Mouse (Mus musculus) hindbrain, embryonic 10.5 days (tissue): ENCODE results near the gene Larp1b. TPM values are rescaled to one million over a fixed set of nuclear protein-coding genes. Genes with fewer than 3 reads are reported as not detected.

Experiments
- DNase-seq: peaks from one replicate; pipeline ENCODE4 v3.0.0-alpha.2; 2017; ENCODE audit warnings: low spot score
- H3K27ac ChIP-seq: fragments of 300-500 bp; sonication (generic); 2 replicates; pipeline ENCODE4 v1.5.1; 2016; ENCODE audit warnings: mild to moderate bottlenecking, moderate library complexity
- H3K27me3 ChIP-seq: fragments of 300-500 bp; sonication (generic); 2 replicates; pipeline ENCODE4 v1.6.1; 2016; ENCODE audit warnings: mild to moderate bottlenecking; ENCODE audit not compliant: poor library complexity, insufficient read depth, severe bottlenecking
- H3K36me3 ChIP-seq: fragments of 300-500 bp; sonication (generic); 2 replicates; pipeline ENCODE4 v1.6.1; 2016; ENCODE audit warnings: mild to moderate bottlenecking, moderate library complexity
- H3K4me1 ChIP-seq: fragments of 300-500 bp; sonication (generic); replicated peaks from 2 replicates; pipeline ENCODE4 v1.6.1; 2016; ENCODE audit warnings: mild to moderate bottlenecking
- H3K4me3 ChIP-seq: fragments of 300-500 bp; sonication (generic); 2 replicates; pipeline ENCODE4 v1.5.1; 2016; ENCODE audit warnings: mild to moderate bottlenecking, moderate library complexity
- H3K9me3 ChIP-seq: fragments of 300-500 bp; sonication (generic); 2 replicates; pipeline ENCODE4 v1.6.1; 2016; ENCODE audit warnings: mild to moderate bottlenecking, moderate library complexity
- WGBS: fragments of 180-500 bp; shearing (Covaris S2); methylation state at CpG from one replicate; pipeline ENCODE4 v1.1.7; 2016; 5-methylcytosine and 5-hydroxymethylcytosine counted together
- polyA plus RNA-seq: library from polyadenylated mRNA; unstranded; fragments of >200 nt; fragmentation: Nextera tagmentation; extraction: Ambion mirVana; gene quantifications from 2 replicates; pipeline ENCODE4 v1.2.1, GENCODE M21; 2016

The Larp1b gene
- polyA plus RNA-seq, 1 experiment from 2014 or later: 2.3 TPM

DNA sequence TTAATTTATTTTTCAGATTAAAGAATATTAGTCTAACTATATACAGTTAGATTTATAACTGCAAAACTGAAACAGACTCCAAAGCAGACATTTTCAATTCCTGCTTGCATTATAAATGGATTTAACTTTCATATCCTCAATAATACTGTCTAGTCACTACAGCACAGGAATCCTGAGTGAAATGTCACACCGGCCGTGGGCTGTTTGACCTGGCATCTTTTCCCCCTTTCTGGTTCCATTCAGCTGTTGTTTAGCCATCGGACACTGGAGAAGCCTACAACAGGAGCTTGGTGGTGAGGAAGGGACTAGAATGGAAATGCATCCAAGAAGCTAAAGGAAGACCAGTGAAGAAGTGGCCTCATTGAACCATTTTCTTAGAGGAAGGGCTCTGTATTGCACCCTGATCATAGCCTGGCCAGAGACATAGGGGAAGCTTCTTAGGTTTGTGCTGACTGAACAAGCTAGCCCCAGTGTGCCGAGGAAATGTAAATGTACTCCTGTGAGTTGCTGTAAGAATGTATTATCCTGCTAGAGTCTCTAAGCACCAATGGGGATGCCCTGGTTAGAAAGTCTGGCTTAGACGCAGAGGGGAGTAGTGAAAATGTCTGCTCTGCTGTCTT is 88.8 kb downstream of the Larp1b start:
- Histone ChIP-seq H3K36me3 (no peaks in the 10 kb centered on the region), H3K4me1 (no peaks in the 10 kb centered on the region), H3K4me3 (no peak overlapping the region), H3K27me3 (no peaks in the 10 kb centered on the region), H3K27ac (no peak overlapping the region), H3K9me3 (no peaks in the 10 kb centered on the region)
- no peak for DNase-seq
- 66% methylated on average over 5 of the region's 5 CpGs for WGBS

DNA sequence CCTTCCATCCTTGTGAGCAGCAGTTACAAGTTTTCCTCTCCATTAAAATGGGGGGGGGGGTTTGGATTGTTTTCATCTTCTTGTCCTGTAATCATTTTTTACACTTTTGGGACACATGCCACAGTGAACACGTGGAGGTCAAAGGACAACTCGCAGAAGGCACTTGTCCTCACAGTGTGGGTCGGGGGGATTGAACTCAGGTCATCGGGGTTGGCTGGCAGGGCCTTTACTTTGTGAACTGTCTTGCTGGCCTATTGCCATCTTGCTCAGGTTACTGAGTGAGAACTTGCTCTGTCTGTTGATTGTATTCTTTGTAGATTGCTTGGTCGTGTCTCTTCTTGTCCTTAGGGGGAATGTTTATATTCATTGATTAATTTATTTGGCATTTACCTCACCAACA is 91.6 kb downstream of the Larp1b start:
- WGBS: 75% methylated on average over 5 of the region's 5 CpGs

DNA sequence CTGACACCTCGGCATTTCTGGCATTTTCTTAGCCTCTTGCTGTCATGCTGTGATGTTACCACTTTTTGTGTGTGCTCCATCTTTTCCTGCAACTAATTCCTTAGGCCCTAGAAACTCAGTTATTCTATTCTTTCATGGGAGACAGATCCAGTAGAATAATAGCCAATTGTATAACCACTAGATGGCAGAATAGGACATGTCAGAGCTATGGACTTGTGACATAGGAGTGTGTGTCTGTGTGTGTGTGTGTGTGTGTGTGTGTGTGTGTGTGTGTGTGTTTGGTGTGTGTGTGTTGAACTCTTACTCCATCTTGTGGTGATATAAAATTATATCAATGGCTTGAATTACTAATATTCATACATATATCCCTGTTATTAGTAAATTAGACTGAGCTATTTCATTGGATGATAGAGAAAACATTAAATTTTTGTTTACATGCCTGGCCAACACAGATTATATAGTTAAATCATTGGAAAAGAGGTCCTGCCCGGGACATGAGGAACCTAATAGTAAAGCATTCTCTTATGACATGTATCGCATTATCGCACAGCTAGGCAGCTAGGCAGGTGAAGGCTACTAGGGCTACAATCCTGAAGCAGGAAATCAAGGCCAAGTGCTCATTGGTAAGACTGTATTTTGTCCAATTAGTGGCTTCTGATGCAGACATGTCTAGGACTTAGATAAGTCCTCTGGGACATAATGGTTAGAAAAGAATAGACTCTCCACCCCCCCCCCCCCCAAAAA is 92.7 kb downstream of the Larp1b start:
- no peaks in the 10 kb centered on the region for H3K27me3 ChIP-seq
- no peak overlapping the region for H3K27ac ChIP-seq
- no peaks in the 10 kb centered on the region for H3K4me1 ChIP-seq
- DNase-seq: peak; percentile 38
- H3K4me3 ChIP-seq: no peak overlapping the region
- no peaks in the 10 kb centered on the region for H3K9me3 ChIP-seq
- H3K36me3 ChIP-seq: no peaks in the 10 kb centered on the region
- 87% methylated on average over 4 of the region's 4 CpGs for WGBS

More for the DNA sequence above, 91.6 kb downstream of the Larp1b start:
- H3K27ac ChIP-seq: no peak overlapping the region
- no peaks in the 10 kb centered on the region for H3K4me1 ChIP-seq
- DNase-seq: no peak
- no peak overlapping the region for H3K4me3 ChIP-seq
- no peaks in the 10 kb centered on the region for H3K27me3 ChIP-seq
- H3K36me3 ChIP-seq: no peaks in the 10 kb centered on the region
- no peaks in the 10 kb centered on the region for H3K9me3 ChIP-seq

DNA sequence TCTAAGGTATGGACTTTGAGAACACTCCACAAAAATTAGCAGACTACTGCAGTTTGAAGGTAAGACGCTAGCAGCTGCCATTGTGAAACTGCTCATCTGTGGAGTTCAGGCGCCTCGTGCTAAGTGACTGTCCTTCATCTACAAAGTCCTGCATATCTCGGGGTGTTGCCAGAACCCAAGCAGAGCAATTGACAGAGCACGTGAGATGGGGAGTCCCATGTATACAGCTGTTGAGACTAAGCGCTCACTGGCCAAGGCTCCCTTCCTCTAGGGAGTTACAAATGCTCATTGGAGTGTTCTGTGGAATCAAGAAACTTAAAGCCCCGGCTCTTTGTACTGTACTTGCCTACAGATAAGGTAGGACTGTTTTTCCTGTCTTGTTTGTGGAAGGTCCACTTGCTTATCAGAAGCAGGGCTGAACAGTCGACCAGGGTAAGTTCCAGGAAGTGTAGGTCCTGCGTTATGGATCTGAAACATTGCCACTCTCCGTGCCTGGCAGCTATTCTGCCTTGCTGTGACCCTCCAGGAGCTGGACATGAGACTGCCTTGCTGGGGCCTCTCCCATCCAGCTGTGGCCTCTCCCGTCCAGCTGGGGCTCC is 94.2 kb downstream of the Larp1b start:
- no peak for DNase-seq
- 76% methylated on average over 11 of the region's 11 CpGs for WGBS

DNA sequence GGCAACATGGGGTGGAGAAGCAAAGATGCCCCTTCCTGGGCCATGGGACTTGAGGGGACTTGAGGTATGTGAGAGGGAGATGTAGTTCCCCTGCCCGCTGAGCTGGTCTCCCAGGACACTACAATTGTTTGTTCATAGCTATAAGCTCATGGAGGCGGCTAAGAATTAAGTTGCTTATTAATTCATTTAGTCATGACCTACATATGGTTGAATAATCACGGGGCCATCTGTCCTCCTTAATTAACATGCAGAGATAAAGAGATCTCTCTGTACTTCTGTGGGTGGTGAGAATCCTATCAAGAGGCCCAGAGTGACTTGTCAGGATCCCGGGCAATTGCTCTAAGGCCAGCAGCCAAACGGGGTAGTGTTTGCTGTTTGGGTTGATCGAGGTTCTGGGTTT is 98.2 kb downstream of the Larp1b start:
- WGBS: 86% methylated on average over 6 of the region's 6 CpGs

More for the DNA sequence above, 94.2 kb downstream of the Larp1b start:
- no peaks in the 10 kb centered on the region for H3K9me3 ChIP-seq
- H3K27ac ChIP-seq: no peak overlapping the region
- H3K36me3 ChIP-seq: no peaks in the 10 kb centered on the region
- no peaks in the 10 kb centered on the region for H3K27me3 ChIP-seq
- no peaks in the 10 kb centered on the region for H3K4me1 ChIP-seq
- H3K4me3 ChIP-seq: no peak overlapping the region

DNA sequence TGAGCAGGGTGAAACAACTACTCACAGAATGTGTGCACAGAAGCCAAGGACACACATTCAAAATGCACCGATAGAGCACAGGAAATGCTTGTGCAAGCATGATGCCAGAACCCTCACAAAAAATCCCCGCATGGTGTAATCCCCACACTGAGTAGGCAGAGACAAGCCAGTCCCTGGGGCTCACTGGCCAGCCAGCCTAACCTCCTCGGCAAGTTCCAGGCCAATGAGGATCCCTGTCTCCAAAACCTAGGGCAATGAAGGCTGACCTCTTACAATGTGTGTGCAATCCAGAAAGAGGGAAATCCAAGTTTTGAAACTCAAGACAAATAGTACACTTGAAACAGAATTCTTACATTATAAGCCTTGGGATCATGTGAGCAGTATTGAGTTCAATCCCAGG is 103.7 kb downstream of the Larp1b start:
- no peaks in the 10 kb centered on the region for H3K9me3 ChIP-seq
- H3K4me1 ChIP-seq: no peaks in the 10 kb centered on the region
- WGBS: 88% methylated on average over 3 of the region's 3 CpGs
- H3K27ac ChIP-seq: no peak overlapping the region
- H3K27me3 ChIP-seq: no peaks in the 10 kb centered on the region
- no peak overlapping the region for H3K4me3 ChIP-seq
- no peak for DNase-seq
- H3K36me3 ChIP-seq: no peaks in the 10 kb centered on the region

More for the DNA sequence above, 98.2 kb downstream of the Larp1b start:
- H3K4me3 ChIP-seq: no peak overlapping the region
- DNase-seq: no peak
- H3K36me3 ChIP-seq: no peaks in the 10 kb centered on the region
- H3K27me3 ChIP-seq: no peaks in the 10 kb centered on the region
- no peaks in the 10 kb centered on the region for H3K4me1 ChIP-seq
- no peak overlapping the region for H3K27ac ChIP-seq
- H3K9me3 ChIP-seq: no peaks in the 10 kb centered on the region

DNA sequence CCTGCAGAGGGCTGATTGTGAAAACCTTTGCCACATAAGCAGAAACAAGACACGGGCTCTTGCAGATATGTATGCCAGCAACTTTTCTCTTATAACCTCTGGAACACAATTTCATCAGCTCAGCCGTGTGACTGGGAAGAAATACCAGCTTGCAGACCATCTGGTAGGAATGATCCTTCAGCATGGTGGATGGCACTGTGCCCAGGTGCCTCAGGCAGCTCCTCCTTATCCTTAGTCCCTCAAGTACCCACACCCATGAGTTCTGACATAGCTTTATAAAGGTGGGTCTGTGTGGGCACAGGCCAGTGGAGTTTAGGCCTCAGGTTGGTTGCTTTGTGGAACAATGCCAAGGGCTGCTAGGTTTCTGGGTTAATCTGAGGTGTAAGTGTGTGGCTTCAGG is 108.8 kb downstream of the Larp1b start:
- WGBS: 88% methylated on average over 2 of the region's 2 CpGs
- H3K4me1 ChIP-seq: no peaks in the 10 kb centered on the region
- no peak overlapping the region for H3K4me3 ChIP-seq
- H3K9me3 ChIP-seq: no peaks in the 10 kb centered on the region
- no peak for DNase-seq
- H3K36me3 ChIP-seq: peaks cover 7% of the 10 kb centered on the region
- no peaks in the 10 kb centered on the region for H3K27me3 ChIP-seq
- no peak overlapping the region for H3K27ac ChIP-seq

DNA sequence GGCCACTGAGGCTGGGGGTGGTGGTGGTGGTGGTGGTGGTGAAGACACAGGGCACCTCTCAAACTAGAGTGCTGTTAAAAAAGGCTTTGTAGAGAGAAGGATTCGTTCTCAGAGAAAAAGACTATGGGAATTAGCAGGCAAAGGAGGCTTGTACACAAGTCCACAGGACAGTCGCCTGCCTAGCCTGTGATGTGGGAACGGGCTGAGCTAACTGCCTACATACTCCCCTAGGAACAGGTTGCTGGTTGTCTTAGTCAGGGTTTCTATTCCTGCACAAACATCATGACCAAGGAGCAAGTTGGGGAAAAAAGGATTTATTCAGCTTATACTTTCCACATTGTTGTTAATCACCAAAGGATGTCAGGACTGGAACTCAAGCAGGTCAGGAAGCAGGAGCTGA is 109.6 kb downstream of the Larp1b start:
- H3K36me3 ChIP-seq: peaks cover 15% of the 10 kb centered on the region
- 88% methylated on average over 3 of the region's 3 CpGs for WGBS
- H3K4me1 ChIP-seq: no peaks in the 10 kb centered on the region
- no peak for DNase-seq
- H3K9me3 ChIP-seq: no peaks in the 10 kb centered on the region
- no peak overlapping the region for H3K4me3 ChIP-seq
- no peaks in the 10 kb centered on the region for H3K27me3 ChIP-seq
- H3K27ac ChIP-seq: no peak overlapping the region

DNA sequence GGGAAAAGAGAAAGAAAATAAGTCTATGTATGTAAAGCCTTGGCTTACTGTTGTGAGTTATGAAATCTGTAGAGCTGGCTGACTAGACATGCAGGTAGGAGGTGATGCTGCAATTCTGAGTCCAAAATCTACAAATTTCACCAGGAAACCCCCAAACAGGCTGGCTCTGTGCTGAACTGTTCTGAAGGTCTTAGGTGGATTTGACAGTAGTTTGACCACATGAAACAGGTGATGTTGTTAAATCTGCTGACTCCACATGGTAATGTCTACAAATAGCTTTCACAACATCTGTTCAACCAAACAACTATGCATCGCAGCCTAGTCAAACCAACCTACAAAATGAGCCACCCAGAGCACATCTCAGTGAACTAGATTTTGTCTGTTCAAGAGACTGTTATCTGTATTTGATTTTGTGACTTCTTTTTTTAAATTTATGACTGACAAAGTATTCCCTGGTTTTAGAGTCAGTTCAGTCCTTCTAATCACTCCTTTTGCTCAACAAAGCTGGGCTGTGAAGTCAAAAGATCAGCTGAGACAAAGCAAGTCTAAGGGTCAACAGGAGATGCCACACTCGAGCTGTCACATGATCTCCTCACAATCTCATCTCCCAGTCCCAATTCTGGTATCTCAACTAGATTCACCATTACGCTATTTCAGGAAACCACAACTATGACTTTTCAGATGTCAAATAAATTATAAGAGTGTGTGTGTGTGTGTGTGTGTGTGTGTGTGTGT is 112.4 kb downstream of the Larp1b start:
- H3K9me3 ChIP-seq: no peaks in the 10 kb centered on the region
- no peaks in the 10 kb centered on the region for H3K27me3 ChIP-seq
- H3K4me3 ChIP-seq: no peak overlapping the region
- no peaks in the 10 kb centered on the region for H3K4me1 ChIP-seq
- H3K27ac ChIP-seq: no peak overlapping the region
- 89% methylated on average over 3 of the region's 3 CpGs for WGBS
- H3K36me3 ChIP-seq: peaks cover 40% of the 10 kb centered on the region
- DNase-seq: no peak

DNA sequence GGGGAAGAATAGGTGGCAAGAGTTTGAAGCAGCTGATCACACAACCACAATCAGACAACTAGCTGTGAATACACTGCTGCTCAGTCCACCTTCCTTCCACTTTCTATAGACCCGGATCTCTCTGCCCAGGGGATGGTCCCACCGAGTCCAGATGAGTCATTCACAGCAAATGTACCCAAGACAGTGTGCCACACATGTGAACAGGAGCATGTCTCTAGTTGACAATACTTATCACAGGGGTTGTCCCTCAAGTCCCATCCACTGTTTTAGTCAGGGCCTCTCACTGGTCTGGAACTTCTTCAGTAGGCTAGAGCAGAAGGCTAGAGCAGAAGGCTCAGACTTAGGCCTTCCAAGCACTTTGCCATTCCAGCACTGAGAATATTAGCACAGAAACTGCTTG is 113.1 kb downstream of the Larp1b start:
- 93% methylated on average over 2 of the region's 2 CpGs for WGBS
- Histone ChIP-seq H3K9me3 (no peaks in the 10 kb centered on the region), H3K4me3 (no peak overlapping the region), H3K27ac (no peak overlapping the region), H3K36me3 (peaks cover 48% of the 10 kb centered on the region), H3K27me3 (no peaks in the 10 kb centered on the region), H3K4me1 (no peaks in the 10 kb centered on the region)
- no peak for DNase-seq

DNA sequence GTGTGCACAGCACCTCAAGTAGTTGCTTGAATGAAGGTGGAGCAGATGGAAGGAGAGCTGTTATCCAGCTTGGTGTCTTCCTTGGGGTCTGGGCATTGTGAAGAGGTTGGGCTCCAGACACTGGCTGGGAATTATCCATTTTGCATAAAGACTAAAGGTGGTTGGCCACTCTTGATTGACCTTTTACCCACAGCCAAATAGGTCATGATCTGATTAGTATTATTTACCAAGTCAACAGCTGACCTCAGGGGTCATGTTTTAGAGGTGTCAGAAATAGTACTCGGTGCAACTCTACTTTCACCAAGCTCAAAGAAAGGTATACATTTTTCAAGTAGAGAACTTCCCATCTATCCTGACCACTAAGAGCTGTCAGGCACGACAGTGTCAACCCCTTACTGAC is 115.7 kb downstream of the Larp1b start:
- Histone ChIP-seq H3K9me3 (no peaks in the 10 kb centered on the region), H3K36me3 (peaks cover 74% of the 10 kb centered on the region), H3K27ac (no peak overlapping the region), H3K4me1 (no peaks in the 10 kb centered on the region), H3K4me3 (no peak overlapping the region), H3K27me3 (no peaks in the 10 kb centered on the region)
- no peak for DNase-seq
- WGBS: 80% methylated on average over 2 of the region's 2 CpGs

DNA sequence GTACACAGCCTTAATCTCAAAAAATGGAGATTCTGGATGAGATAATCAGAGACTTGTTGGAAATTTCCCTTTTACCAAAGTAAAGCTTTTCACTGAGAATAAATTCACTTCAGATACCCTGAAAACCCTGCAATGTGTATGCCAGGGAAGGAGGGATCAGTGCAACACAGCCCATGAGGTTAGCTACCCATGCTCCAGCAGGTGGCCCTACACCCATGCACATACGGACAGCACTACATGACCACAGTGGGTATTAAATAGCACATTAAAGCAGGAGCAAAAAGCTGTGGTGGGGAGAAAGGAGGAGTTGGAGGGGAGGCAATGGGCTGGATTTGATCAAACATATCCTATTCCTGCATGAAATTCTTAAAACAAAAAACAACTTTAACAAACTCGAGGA is 120.9 kb downstream of the Larp1b start:
- Histone ChIP-seq H3K27ac (no peak overlapping the region), H3K4me3 (no peak overlapping the region), H3K27me3 (no peaks in the 10 kb centered on the region), H3K4me1 (no peaks in the 10 kb centered on the region), H3K9me3 (no peaks in the 10 kb centered on the region), H3K36me3 (peaks cover 46% of the 10 kb centered on the region)
- 82% methylated on average over 2 of the region's 2 CpGs for WGBS
- no peak for DNase-seq

DNA sequence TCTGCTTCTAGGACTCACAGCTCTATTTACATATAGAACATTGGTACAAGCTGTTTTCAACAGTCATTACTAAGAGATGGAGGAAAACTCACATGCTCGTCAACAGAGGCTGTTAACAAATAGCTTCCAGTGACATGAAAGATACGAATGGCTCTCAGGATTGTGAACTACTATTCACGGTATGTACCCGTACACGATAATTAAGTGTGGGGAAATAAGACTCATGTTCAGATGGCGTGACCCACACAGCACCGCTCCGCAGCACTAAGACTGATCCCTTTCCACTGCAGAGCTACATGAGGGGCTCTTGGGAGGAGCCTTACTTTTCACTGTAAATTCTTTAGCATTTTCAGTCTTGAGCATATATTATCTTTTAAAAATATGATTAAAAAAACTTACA is 125.7 kb downstream of the Larp1b start:
- whole genome bisulfite sequencing: 91% methylated on average over 8 of the region's 8 CpGs
- Histone ChIP-seq H3K9me3 (no peaks in the 10 kb centered on the region), H3K4me3 (no peak overlapping the region), H3K36me3 (0 out of 2 replicates have a peak, but pooled peaks cover 10% of the 10 kb centered on the region), H3K4me1 (peaks cover 2% of the 10 kb centered on the region; the same call in 1 of the 2 replicates), H3K27ac (no peak overlapping the region), H3K27me3 (no peaks in the 10 kb centered on the region)
- DNase-seq: no peak
